Mouse (Mus musculus): ENCODE measurements around the gene B3gat2. TPM values are rescaled to one million over a fixed set of nuclear protein-coding genes. Genes with fewer than 3 reads are reported as not detected.

B3gat2 gene
- polyA plus RNA-seq, 1 experiment from 2014 or later = 0.45 TPM

DNA sequence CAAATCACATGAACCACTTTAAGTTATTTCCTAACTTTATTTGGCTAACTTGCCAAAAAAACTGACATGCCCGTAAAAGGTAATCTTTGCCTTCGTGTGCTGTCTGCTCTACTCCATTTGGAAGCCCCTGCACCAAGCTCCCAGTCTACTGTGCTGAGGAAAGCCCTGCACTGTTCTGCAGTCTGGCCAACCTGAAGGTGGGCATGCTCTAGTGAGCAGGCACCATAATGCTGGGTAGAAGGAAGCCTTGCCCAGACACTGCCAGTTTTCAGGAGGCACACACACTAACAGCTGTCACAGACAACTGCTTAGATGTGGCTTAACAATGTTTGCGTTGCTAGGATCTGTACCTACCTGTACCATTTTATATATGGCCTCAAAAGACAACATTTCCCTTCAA, 94.1 kb downstream of the B3gat2 start:
- Histone ChIP-seq H3K4me3 (ENCODE audit: low read length) (no peak overlapping the region), H3K9ac (ENCODE audit: low read length) (no peak overlapping the region), H3K4me2 (ENCODE audit: low read depth, low read length) (no peak overlapping the region), H3K27me3 (ENCODE audit: control insufficient read depth, insufficient read depth, low read depth, low read length) (no peaks in the 10 kb centered on the region), H3K9me3 (ENCODE audit: control insufficient read depth, low read length) (no peaks in the 10 kb centered on the region), H3K36me3 (ENCODE audit: control insufficient read depth, insufficient read depth, low read length) (peaks cover 7% of the 10 kb centered on the region; the same call in 1 of the 2 replicates), H3K27ac (ENCODE audit: low read length) (no peak overlapping the region), H3K4me1 (replicated peaks; ENCODE audit: control insufficient read depth, insufficient read depth, low read length) (no peaks in the 10 kb centered on the region)
- WGBS = 76% methylated on average over 3 of the region's 3 CpGs
- ATAC-seq (ENCODE audit: low read depth) = no peak

DNA sequence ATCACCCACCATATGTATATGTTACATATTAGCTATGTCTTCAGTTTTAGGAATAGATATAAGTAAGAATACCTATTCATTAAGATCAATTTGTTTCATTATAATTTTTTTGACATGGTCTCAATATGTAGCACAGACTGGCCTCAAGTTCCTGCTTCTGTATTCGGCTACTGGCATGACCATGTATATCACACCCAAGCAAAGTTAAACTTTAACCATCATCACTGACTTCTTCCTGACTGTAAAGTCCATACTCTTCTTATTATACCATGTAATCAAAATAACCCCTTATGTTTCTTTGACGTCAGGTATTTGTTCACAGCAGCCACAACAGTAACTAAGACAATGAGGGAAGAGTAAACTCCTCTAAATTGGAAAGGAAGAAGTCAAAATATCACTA, 99.4 kb downstream of the B3gat2 start:
- Histone ChIP-seq H3K4me3 (ENCODE audit: low read length) (no peak overlapping the region), H3K4me2 (ENCODE audit: low read depth, low read length) (no peak overlapping the region), H3K27ac (ENCODE audit: low read length) (no peak overlapping the region), H3K9ac (ENCODE audit: low read length) (no peak overlapping the region), H3K4me1 (replicated peaks; ENCODE audit: control insufficient read depth, insufficient read depth, low read length) (no peaks in the 10 kb centered on the region), H3K36me3 (ENCODE audit: control insufficient read depth, insufficient read depth, low read length) (0 out of 2 replicates have a peak, but pooled peaks cover 5% of the 10 kb centered on the region), H3K9me3 (ENCODE audit: control insufficient read depth, low read length) (no peaks in the 10 kb centered on the region), H3K27me3 (ENCODE audit: control insufficient read depth, insufficient read depth, low read depth, low read length) (no peaks in the 10 kb centered on the region)
- no peak for ATAC-seq (ENCODE audit: low read depth)
- WGBS = 91% methylated on average over 2 of the region's 2 CpGs

DNA sequence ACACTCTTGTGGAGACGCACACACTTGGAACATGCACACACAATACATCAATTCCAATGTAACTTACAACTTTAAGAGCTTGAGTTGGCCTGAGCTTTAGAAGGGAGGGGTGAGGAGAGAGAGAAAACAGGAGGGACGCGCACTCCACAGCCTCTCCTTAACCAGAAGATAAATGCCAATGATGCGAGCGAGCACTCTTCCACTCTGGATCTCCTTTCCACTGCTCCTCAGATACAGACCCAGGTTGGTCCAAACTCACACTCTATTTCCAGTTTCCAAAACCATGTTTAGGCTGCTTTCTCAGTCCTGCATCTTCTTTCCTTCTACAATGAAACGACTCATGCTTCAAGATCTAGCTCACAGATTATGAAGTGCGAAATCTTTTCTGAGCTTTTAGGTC, 104.0 kb downstream of the B3gat2 start:
- ATAC-seq (ENCODE audit: low read depth) = no peak
- whole genome bisulfite sequencing = 92% methylated on average over 7 of the region's 7 CpGs

DNA sequence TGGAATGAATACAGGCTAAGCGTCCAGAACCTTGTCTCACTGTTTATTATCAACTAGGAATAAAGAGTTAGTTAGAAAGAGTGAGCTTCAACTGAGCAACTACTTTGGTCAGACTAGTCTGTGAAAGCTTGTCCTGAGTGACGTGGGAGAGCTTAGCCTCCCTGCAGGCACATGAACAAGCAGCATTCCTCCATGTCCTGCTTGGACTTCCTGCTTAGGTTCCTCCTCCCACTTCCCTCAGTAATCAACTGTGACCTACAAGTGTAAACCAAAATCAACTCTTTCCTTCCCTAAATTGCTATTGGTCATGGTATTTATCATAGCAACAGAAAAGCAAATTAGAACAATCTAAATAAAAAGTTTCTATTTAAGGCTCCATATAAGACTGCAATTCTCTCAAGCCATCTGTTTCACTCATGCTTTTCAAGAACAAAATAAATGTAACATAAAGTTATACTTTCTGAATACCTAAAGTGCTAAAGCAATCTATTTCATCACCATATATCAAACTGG, 105.9 kb downstream of the B3gat2 start:
- no peaks in the 10 kb centered on the region for H3K4me1 ChIP-seq (replicated peaks; ENCODE audit: control insufficient read depth, insufficient read depth, low read length)
- no peaks in the 10 kb centered on the region for H3K27me3 ChIP-seq (ENCODE audit: control insufficient read depth, insufficient read depth, low read depth, low read length)
- no peak overlapping the region for H3K4me3 ChIP-seq (ENCODE audit: low read length)
- no peaks in the 10 kb centered on the region for H3K9me3 ChIP-seq (ENCODE audit: control insufficient read depth, low read length)
- no peak overlapping the region for H3K9ac ChIP-seq (ENCODE audit: low read length)
- H3K4me2 ChIP-seq (ENCODE audit: low read depth, low read length) = no peak overlapping the region
- WGBS = 55% methylated on average over 2 of the region's 2 CpGs
- no peak overlapping the region for H3K27ac ChIP-seq (ENCODE audit: low read length)
- no peaks in the 10 kb centered on the region for H3K36me3 ChIP-seq (ENCODE audit: control insufficient read depth, insufficient read depth, low read length)
- no peak for ATAC-seq (ENCODE audit: low read depth)

More for the DNA sequence above, 104.0 kb downstream of the B3gat2 start:
- Histone ChIP-seq H3K4me1 (replicated peaks; ENCODE audit: control insufficient read depth, insufficient read depth, low read length) (no peaks in the 10 kb centered on the region), H3K9me3 (ENCODE audit: control insufficient read depth, low read length) (no peaks in the 10 kb centered on the region), H3K4me3 (ENCODE audit: low read length) (no peak overlapping the region), H3K9ac (ENCODE audit: low read length) (no peak overlapping the region), H3K27me3 (ENCODE audit: control insufficient read depth, insufficient read depth, low read depth, low read length) (no peaks in the 10 kb centered on the region), H3K36me3 (ENCODE audit: control insufficient read depth, insufficient read depth, low read length) (no peaks in the 10 kb centered on the region), H3K4me2 (ENCODE audit: low read depth, low read length) (no peak overlapping the region), H3K27ac (ENCODE audit: low read length) (no peak overlapping the region)

DNA sequence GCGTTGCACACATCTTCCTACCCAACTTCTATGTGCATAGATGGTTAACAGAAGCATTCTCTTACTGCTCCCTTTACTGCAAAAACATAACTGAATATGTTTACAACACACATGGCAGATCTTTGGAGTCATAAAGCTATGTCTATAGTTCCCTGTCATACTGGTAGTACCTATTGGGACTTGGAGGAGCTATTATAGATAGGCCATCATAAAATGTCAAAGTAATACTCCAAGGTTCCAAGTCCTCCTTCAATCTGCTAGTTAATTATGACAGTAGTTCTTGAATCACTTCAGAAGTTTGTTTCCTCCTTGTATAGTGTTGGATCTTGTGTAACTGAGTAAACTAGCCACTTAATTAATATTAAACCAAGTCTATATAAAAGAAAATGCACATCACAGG, 110.6 kb downstream of the B3gat2 start:
- Histone ChIP-seq H3K27ac (ENCODE audit: low read length) (no peak overlapping the region), H3K4me2 (ENCODE audit: low read depth, low read length) (no peak overlapping the region), H3K27me3 (ENCODE audit: control insufficient read depth, insufficient read depth, low read depth, low read length) (no peaks in the 10 kb centered on the region), H3K9ac (ENCODE audit: low read length) (no peak overlapping the region), H3K4me3 (ENCODE audit: low read length) (no peak overlapping the region), H3K36me3 (ENCODE audit: control insufficient read depth, insufficient read depth, low read length) (no peaks in the 10 kb centered on the region), H3K4me1 (replicated peaks; ENCODE audit: control insufficient read depth, insufficient read depth, low read length) (no peaks in the 10 kb centered on the region), H3K9me3 (ENCODE audit: control insufficient read depth, low read length) (no peaks in the 10 kb centered on the region)
- 97% methylated on average over 1 of the region's 1 CpGs for WGBS
- ATAC-seq (ENCODE audit: low read depth) = no peak

DNA sequence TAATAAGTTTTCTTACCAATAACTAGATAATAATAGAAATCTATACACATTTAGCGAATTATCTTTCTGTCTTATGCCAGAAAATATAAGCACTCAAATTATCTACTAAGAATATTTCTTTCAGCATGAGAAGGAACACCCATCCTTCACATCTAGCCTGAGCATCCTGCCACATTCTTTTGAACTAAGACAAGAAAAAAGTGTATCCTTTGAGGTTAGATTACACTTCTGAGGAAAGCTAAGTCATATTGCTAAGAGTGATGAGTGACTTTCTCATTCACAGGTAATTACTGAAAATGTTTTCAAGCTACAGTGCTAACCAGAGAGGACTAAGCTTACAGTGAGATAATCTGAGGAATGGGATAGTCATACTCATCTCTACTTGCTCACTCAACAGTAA, 121.1 kb downstream of the B3gat2 start:
- no peak overlapping the region for H3K9ac ChIP-seq (ENCODE audit: low read length)
- H3K4me2 ChIP-seq (ENCODE audit: low read depth, low read length) = no peak overlapping the region
- ATAC-seq (ENCODE audit: low read depth) = no peak
- H3K36me3 ChIP-seq (ENCODE audit: control insufficient read depth, insufficient read depth, low read length) = no peaks in the 10 kb centered on the region
- H3K9me3 ChIP-seq (ENCODE audit: control insufficient read depth, low read length) = no peaks in the 10 kb centered on the region
- H3K4me3 ChIP-seq (ENCODE audit: low read length) = no peak overlapping the region
- no peaks in the 10 kb centered on the region for H3K4me1 ChIP-seq (replicated peaks; ENCODE audit: control insufficient read depth, insufficient read depth, low read length)
- 86% methylated on average over 1 of the region's 1 CpGs for WGBS
- H3K27ac ChIP-seq (ENCODE audit: low read length) = no peak overlapping the region
- H3K27me3 ChIP-seq (ENCODE audit: control insufficient read depth, insufficient read depth, low read depth, low read length) = no peaks in the 10 kb centered on the region

DNA sequence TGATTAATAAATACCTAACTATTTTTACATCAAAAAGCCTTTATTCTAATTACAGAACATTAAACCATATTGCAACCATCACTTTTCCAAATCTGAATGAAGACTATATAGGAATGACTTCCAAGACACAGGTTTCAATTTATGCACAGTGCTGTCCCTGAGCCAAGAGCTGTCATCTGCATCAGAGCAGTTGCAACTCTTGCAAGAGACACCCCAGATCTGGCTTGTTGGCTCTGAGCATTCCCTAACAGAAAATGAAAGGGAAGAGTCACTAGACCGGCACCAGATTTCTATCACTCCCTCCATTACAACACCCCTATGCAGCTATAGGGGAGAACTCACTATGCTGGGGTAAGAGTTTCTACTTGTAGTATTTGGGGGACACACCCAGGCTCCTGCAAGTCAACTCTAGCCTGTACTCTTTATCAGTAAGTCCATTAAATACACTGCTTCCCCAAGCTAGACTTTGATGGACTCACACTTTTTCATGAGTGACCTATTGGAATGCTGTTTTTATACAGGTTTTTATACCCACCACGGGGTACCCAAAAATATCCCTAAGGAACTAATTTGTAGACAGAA, 122.6 kb downstream of the B3gat2 start:
- H3K36me3 ChIP-seq (ENCODE audit: control insufficient read depth, insufficient read depth, low read length) = no peaks in the 10 kb centered on the region
- H3K4me2 ChIP-seq (ENCODE audit: low read depth, low read length) = no peak overlapping the region
- H3K4me3 ChIP-seq (ENCODE audit: low read length) = no peak overlapping the region
- ATAC-seq (ENCODE audit: low read depth) = no peak
- no peaks in the 10 kb centered on the region for H3K4me1 ChIP-seq (replicated peaks; ENCODE audit: control insufficient read depth, insufficient read depth, low read length)
- no peak overlapping the region for H3K9ac ChIP-seq (ENCODE audit: low read length)
- no peaks in the 10 kb centered on the region for H3K9me3 ChIP-seq (ENCODE audit: control insufficient read depth, low read length)
- WGBS = 75% methylated on average over 2 of the region's 2 CpGs
- H3K27ac ChIP-seq (ENCODE audit: low read length) = no peak overlapping the region
- no peaks in the 10 kb centered on the region for H3K27me3 ChIP-seq (ENCODE audit: control insufficient read depth, insufficient read depth, low read depth, low read length)

DNA sequence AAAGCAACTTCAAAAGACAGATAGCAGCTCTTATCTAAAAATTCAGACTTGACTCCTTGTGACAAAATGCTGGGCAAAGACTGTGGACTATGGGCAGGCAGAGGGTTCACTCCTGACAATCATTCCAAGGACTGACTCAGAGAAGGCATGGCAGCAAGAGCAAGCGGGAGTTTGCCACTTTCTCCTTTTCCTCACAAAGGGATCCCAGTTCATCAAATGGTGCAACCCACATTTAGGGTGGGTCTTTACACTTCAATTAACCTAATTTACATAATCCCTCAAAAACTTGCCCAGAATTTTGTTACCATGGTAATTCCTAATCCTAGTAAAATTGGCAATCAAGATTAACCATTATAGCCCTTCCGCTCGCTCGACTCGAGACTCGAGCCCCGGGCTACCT, 123.4 kb downstream of the B3gat2 start:
- Histone ChIP-seq H3K27me3 (ENCODE audit: control insufficient read depth, insufficient read depth, low read depth, low read length) (no peaks in the 10 kb centered on the region), H3K27ac (ENCODE audit: low read length) (no peak overlapping the region), H3K9me3 (ENCODE audit: control insufficient read depth, low read length) (no peaks in the 10 kb centered on the region), H3K9ac (ENCODE audit: low read length) (no peak overlapping the region), H3K36me3 (ENCODE audit: control insufficient read depth, insufficient read depth, low read length) (no peaks in the 10 kb centered on the region), H3K4me2 (ENCODE audit: low read depth, low read length) (no peak overlapping the region), H3K4me1 (replicated peaks; ENCODE audit: control insufficient read depth, insufficient read depth, low read length) (no peaks in the 10 kb centered on the region), H3K4me3 (ENCODE audit: low read length) (no peak overlapping the region)
- ATAC-seq (ENCODE audit: low read depth) = no peak
- WGBS = 93% methylated on average over 7 of the region's 7 CpGs

DNA sequence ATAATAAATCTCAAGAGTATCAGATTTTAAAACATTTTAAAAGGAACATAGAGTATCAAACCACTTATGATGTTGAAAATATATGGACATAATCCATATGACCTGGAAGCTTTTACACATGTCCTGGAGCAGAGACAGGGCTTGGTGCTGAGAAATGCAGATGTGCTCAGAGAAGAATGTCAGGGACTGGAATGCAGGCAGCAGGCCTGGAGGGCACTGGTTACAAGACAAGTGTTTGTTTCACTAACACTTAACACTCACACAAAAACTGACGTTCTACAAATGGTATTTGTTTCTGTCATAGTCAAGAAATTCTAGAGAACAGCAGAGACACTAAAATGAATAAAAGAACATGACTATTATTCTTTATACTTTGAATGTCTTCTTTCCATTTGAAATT, 130.5 kb downstream of the B3gat2 start:
- H3K4me2 ChIP-seq (ENCODE audit: low read depth, low read length) = no peak overlapping the region
- H3K4me3 ChIP-seq (ENCODE audit: low read length) = no peak overlapping the region
- no peak overlapping the region for H3K9ac ChIP-seq (ENCODE audit: low read length)
- no peaks in the 10 kb centered on the region for H3K9me3 ChIP-seq (ENCODE audit: control insufficient read depth, low read length)
- no peaks in the 10 kb centered on the region for H3K4me1 ChIP-seq (replicated peaks; ENCODE audit: control insufficient read depth, insufficient read depth, low read length)
- 39% methylated on average over 1 of the region's 1 CpGs for WGBS
- ATAC-seq (ENCODE audit: low read depth) = no peak
- H3K27me3 ChIP-seq (ENCODE audit: control insufficient read depth, insufficient read depth, low read depth, low read length) = no peaks in the 10 kb centered on the region
- no peak overlapping the region for H3K27ac ChIP-seq (ENCODE audit: low read length)
- no peaks in the 10 kb centered on the region for H3K36me3 ChIP-seq (ENCODE audit: control insufficient read depth, insufficient read depth, low read length)
